In genomic region chr1:91098887-91099286, GRCm38 (mm10) we compare ENCODE assay signal across 8 mouse cellular contexts. TPM values are rescaled to one million over a fixed set of nuclear protein-coding genes. Genes with fewer than 3 reads are reported as not detected.
DNase-seq lines count a peak whose midpoint lies in the region; ATAC-seq and TF ChIP-seq lines count a peak whose summit lies in the region.

No protein-coding gene starts in this region.

- no peak for TF ChIP-seq EP300 in CH12.LX (IDR thresholded peaks at IDR 0.05; ENCODE audit: low read length)

- H3K4me3 ChIP-seq in CH12.LX (replicated peaks in 1 of 3; ENCODE audit: low read depth in 2 of 3, low read length in 2 of 3, poor library complexity in 1 of 3): no peak overlapping the region
- no peak overlapping the region for H3K4me3 ChIP-seq in bone marrow macrophage, adult 2 months (ENCODE audit: insufficient read depth, low read length)
- H3K4me3 ChIP-seq in forebrain, embryonic 14.5 days (ENCODE audit: low read depth, low read length): no peak overlapping the region
- H3K4me3 ChIP-seq in lung, embryonic 15.5 days: no peak overlapping the region

- no peak overlapping the region for H3K4me2 ChIP-seq in CH12.LX (ENCODE audit: insufficient read depth, low read depth, poor library complexity, severe bottlenecking)
- H3K4me2 ChIP-seq in forebrain, embryonic 14.5 days (ENCODE audit: low read length): no peak overlapping the region
- no peak overlapping the region for H3K4me2 ChIP-seq in lung, embryonic 15.5 days

- peak; percentile 42; the same call in 1 of the 2 replicates for ATAC-seq in forebrain, embryonic 14.5 days
- peak; percentile 55; the same call in 1 of the 2 replicates for ATAC-seq in lung, embryonic 15.5 days (ENCODE audit: borderline replicate concordance, extremely low read depth, low FRiP score, low TSS enrichment)

- DNase-seq in CH12.LX (ENCODE audit: extremely low read depth): peak; percentile 75
- DNase-seq in forebrain, embryonic 14.5 days (ENCODE audit: low spot score): peak; percentile 61
- DNase-seq in heart, postnatal 4 days: peak; percentile 88
- peak; percentile 50 to 80 for DNase-seq in layer of hippocampus, adult 18-20 months (ENCODE audit: low spot score in 2 of 2)
- DNase-seq in retina, postnatal 1 day: peak; percentile 84
- DNase-seq in thymus, postnatal 4 days: peak; percentile 90

- H3K36me3 ChIP-seq in CH12.LX (replicated peaks in 1 of 2; ENCODE audit: control insufficient read depth in 1 of 2, insufficient read depth in 1 of 2, low read length in 1 of 2): peaks cover 14 to 64% of the 10 kb centered on the region in 2 experiments
- H3K36me3 ChIP-seq in forebrain, embryonic 14.5 days (ENCODE audit: control insufficient read depth, insufficient read depth, low read length): no peaks in the 10 kb centered on the region
- peaks cover 18% of the 10 kb centered on the region for H3K36me3 ChIP-seq in lung, embryonic 15.5 days

- H3K4me1 ChIP-seq in CH12.LX (ENCODE audit: control insufficient read depth in 1 of 2, insufficient read depth in 2 of 2): peaks cover 2 to 29% of the 10 kb centered on the region in 2 experiments; a peak in 2 of 4 replicates
- H3K4me1 ChIP-seq in bone marrow macrophage, adult 2 months (ENCODE audit: control insufficient read depth, insufficient read depth, low read length): peaks cover 31% of the 10 kb centered on the region
- H3K4me1 ChIP-seq in forebrain, embryonic 14.5 days (ENCODE audit: control insufficient read depth, insufficient read depth, low read length): no peaks in the 10 kb centered on the region
- H3K4me1 ChIP-seq in lung, embryonic 15.5 days: peaks cover 28% of the 10 kb centered on the region

- no peak overlapping the region for H3K27ac ChIP-seq in CH12.LX (ENCODE audit: insufficient read depth, low read depth)
- no peak overlapping the region for H3K27ac ChIP-seq in bone marrow macrophage, adult 2 months (ENCODE audit: insufficient read depth, low read depth, low read length)
- H3K27ac ChIP-seq in forebrain, embryonic 14.5 days (ENCODE audit: low read depth, low read length): no peak overlapping the region
- H3K27ac ChIP-seq in lung, embryonic 15.5 days: no peak overlapping the region

- dilution Hi-C loops in CH12.LX (cut with MboI; ENCODE audit: extremely low pct_ligation_motif_present, extremely low pct_unique_long_range_greater_than_20kb, low sequenced_read_pairs): no loop called here

- in situ Hi-C loops in CH12.LX (cut with MboI; ENCODE audit: low pct_ligation_motif_present, low pct_unique_long_range_greater_than_20kb, low sequenced_read_pairs): no loop called here

- no peaks in the 10 kb centered on the region for H3K27me3 ChIP-seq in CH12.LX (replicated peaks)
- no peaks in the 10 kb centered on the region for H3K27me3 ChIP-seq in forebrain, embryonic 14.5 days (replicated peaks; ENCODE audit: control insufficient read depth, insufficient read depth, low read length)
- no peaks in the 10 kb centered on the region for H3K27me3 ChIP-seq in lung, embryonic 15.5 days

- no peaks in the 10 kb centered on the region for H3K9me3 ChIP-seq in CH12.LX (replicated peaks; ENCODE audit: low read length)
- H3K9me3 ChIP-seq in forebrain, embryonic 14.5 days (replicated peaks; ENCODE audit: control insufficient read depth, low read length): no peaks in the 10 kb centered on the region
- no peaks in the 10 kb centered on the region for H3K9me3 ChIP-seq in lung, embryonic 15.5 days

- TF ChIP-seq POLR2A in CH12.LX (IDR thresholded peaks at IDR 0.05; ENCODE audit: low read depth, low read length): no peak
- no peak for TF ChIP-seq POLR2A in bone marrow macrophage, adult 2 months (IDR thresholded peaks at IDR 0.05; ENCODE audit: borderline replicate concordance, low read depth, low read length)

- no peak overlapping the region for H3K9ac ChIP-seq in CH12.LX (ENCODE audit: insufficient read depth, low read depth)
- no peak overlapping the region for H3K9ac ChIP-seq in forebrain, embryonic 14.5 days (ENCODE audit: low read length)
- H3K9ac ChIP-seq in lung, embryonic 15.5 days: no peak overlapping the region

- TF ChIP-seq CTCF in CH12.LX (conservative IDR thresholded peaks at IDR 0.05 in 1 of 2, IDR thresholded peaks at IDR 0.05 in 1 of 2; ENCODE audit: low read depth in 2 of 2, low read length in 2 of 2): peak; percentile 83 to 92
- peak; percentile 93 for TF ChIP-seq CTCF in bone marrow macrophage, adult 2 months (IDR thresholded peaks at IDR 0.05; ENCODE audit: low read depth, low read length)

- TF ChIP-seq RAD21 in CH12.LX (IDR thresholded peaks at IDR 0.05; ENCODE audit: low read depth, low read length): peak; percentile 88

- H3K79me2 ChIP-seq in CH12.LX (replicated peaks; ENCODE audit: control insufficient read depth, extremely low read depth, insufficient read depth, poor library complexity, severe bottlenecking): no peaks in the 10 kb centered on the region

- 26% methylated on average over 6 of the region's 6 CpGs for WGBS in forebrain, embryonic 14.5 days
- WGBS in lung, embryonic 15.5 days: 6% methylated on average over 6 of the region's 6 CpGs

TF ChIP-seq in CH12.LX, 34 proteins besides CTCF, POLR2A, EP300 and RAD21:
- no peak for TF ChIP-seq KAT2A (IDR thresholded peaks at IDR 0.05; ENCODE audit: insufficient replicate concordance, low read length)
- no peak for TF ChIP-seq SIN3A (IDR thresholded peaks at IDR 0.05; ENCODE audit: low read length)
- TF ChIP-seq SMC3 (IDR thresholded peaks at IDR 0.05; ENCODE audit: low read depth, low read length): peak; percentile 94
- TF ChIP-seq UBTF (IDR thresholded peaks at IDR 0.05; ENCODE audit: low read depth, low read length): no peak
- no peak for TF ChIP-seq TBP (conservative IDR thresholded peaks at IDR 0.05; ENCODE audit: low read depth, low read length)
- no peak for TF ChIP-seq RCOR1 (conservative IDR thresholded peaks at IDR 0.05; ENCODE audit: low read depth, low read length)
- peak; percentile 28; the same call in 1 of the 2 replicates for TF ChIP-seq ZC3H11A (IDR thresholded peaks at IDR 0.05; ENCODE audit: low read depth, low read length)
- TF ChIP-seq USF1 (IDR thresholded peaks at IDR 0.05; ENCODE audit: low read depth, low read length): no peak

RNA-seq across cellular contexts. Expression of gene Rbm44, which starts 46.0 kb away (rescaled TPM):
- total RNA-seq in CH12.LX (2012; rRNA removed) (not detected in 2 replicates), CH12.LX (2014; rRNA removed) (0.24 and 0.44 TPM in 2 replicates)
- 0.23 and 0.25 TPM in 2 replicates for polyA plus RNA-seq in CH12.LX (2012; ENCODE audit: insufficient read length, low read depth)
- 0.97 and 1.2 TPM in 2 replicates for polyA plus RNA-seq in bone marrow macrophage, adult 2 months (2012; ENCODE audit: insufficient read depth, insufficient read length, missing spikeins)
- polyA plus RNA-seq in forebrain, embryonic 14.5 days (2014; fragmentation: Nextera tagmentation; extraction: Ambion mirVana): 0.15 and 0.17 TPM in 2 replicates
- 1 to 10 TPM in 1 of 2 experiments, under 1 TPM in 1; 0.88 to 1.1 TPM for total RNA-seq in heart, postnatal 4 days (2021)
- under 1 TPM in 1 of 2 experiments, not detected in 1; 0.10 TPM for total RNA-seq in layer of hippocampus, adult 18-20 months (2021)
- 1.0 and 1.7 TPM in 2 replicates for polyA plus RNA-seq in lung, embryonic 15.5 days (2015; fragmentation: Nextera tagmentation; extraction: Ambion mirVana)
